Mouse (Mus musculus) kidney, adult 18-20 months (tissue): ENCODE data around the gene Alk.

ENCODE experiments used
- DNase-seq: peaks from one replicate; pipeline ENCODE4 v3.0.0; 2021

Alk gene

DNA sequence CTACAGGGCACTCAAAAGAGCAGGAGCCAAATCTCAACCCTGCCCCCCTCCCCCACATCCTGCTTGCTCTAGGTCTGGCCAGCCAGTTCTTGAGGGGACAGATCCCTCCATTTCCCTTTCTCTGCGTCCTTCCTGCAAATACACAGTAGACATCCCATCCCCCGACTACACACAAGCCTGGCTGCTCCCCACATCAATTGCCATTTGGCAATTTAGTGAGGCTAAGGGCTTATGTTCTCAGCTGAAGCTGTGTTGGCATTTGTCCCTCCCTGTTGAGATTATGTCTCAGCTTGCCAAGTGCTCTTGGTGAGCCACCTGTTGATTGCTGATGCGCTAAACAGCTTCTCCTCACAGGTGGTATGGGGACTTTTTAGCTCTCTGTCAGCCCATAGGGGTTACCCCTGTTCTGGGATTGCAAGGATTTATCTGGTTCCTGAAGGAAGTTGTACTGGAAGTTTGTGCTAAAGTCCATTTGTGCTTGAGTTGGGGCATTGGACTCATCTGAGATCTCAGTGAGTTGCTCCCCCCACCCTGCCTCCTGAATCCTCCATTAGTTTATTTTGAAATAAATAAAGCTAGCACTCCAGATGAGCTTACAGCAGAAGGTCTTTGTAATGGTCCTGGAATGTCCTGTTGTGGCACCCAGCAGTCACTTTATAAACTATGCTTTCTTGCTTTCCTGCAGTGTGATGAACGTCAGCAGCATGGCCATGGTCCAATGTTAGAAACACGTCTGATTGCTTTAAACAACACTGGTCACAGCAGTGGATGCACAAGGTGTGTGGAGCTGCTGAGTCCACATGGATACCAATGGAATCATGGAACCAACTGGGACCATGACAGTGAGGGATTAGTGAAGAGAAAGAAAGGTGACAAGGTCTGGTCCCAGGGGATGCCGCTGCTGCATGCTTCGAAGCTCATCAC, 353.7 kb downstream of the Alk start:
- no peak for DNase-seq

DNA sequence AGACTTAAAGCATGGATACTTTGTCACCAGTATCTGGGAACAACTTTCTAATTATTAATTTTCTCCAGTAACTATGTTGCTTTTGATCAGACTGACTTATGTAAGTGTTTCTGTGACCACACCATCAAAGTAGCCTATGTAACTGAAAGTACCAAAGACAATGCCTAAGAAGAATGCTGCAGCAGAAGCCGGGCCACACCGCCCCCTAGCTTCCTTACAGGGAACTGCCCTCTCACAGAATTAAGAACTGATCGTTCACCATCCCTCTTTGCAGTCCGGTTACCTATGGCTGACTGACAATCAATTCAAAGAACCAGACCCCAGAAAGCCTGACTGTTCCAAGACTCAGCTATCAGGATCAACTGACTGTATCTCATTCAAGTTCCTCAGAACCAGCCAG, 362.4 kb downstream of the Alk start:
- DNase-seq, result peak; percentile 61

DNA sequence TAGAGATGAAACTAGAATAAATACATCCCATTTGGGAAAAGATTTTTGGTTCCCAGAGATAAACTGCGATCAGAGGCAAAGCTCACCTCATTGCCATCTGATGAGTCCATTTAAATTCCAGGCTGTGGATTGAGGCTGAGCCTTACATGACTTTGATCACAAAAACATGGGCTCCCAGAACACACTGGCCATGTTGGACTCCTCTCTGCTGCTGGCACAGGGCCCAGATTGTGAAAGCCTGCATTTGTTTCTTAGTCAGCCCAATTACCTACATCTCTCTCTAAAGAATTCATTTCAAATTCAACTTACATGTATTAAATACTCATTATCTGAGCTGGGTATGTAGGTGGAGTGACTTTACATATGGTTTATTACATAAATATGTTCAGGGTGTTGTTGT, 367.1 kb downstream of the Alk start:
- no peak for DNase-seq

DNA sequence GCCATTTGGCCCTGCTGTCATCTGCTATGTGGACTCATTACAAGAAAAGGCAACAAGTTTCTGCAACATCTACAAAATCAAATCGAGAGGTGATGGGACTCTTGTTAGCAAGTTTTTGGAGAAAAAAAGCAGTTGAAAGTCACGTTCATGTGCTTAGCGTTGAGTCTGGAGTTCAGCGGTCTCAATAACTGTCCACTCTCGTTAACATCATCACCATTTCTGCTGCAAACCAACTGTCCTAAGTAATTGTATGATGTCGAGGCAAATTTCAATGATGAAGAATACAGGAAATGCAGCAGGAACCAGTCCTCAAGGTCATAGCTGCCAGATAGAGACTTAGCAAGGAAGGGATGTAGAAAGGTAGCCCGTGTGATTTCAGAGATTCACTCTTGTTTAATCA, 373.5 kb downstream of the Alk start:
- DNase-seq, result no peak

DNA sequence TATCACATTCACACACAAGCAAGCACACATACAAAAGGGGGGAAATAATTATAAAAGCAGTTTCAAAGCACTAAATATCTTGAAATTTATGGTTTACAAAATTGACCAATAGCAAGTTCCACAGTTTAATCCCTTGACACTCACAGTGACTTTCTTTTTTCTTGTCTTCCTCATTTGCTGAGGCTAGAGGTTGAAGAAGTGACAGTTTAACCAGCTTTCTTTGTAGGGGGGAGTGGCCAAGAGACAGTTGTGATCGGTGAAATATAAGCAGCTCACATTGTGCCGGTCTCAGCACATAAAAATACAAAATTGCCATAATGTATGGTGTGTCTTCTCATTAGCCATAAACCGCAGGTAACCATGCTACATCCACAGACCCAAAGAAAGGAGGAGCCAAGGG, 385.6 kb downstream of the Alk start:
- no peak for DNase-seq

DNA sequence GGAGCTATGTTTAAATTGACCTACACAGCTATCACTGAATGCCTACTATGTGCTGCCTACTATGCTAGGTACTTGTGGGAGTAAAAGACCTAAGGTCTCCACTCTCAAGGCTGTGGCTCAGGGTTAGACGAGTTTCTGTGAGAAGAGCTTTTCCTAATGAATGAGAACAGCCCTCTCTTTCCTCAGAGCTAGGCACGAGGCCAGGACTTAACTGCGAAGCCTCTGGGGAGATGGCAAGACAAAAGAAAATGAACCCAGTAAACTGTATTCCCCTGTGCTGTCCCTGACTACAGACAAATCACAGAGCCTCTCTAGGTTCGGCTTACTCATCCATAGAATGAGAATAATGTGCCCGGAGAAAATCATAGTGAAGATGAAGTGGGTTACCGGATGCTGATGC, 406.9 kb downstream of the Alk start:
- DNase-seq, result no peak

DNA sequence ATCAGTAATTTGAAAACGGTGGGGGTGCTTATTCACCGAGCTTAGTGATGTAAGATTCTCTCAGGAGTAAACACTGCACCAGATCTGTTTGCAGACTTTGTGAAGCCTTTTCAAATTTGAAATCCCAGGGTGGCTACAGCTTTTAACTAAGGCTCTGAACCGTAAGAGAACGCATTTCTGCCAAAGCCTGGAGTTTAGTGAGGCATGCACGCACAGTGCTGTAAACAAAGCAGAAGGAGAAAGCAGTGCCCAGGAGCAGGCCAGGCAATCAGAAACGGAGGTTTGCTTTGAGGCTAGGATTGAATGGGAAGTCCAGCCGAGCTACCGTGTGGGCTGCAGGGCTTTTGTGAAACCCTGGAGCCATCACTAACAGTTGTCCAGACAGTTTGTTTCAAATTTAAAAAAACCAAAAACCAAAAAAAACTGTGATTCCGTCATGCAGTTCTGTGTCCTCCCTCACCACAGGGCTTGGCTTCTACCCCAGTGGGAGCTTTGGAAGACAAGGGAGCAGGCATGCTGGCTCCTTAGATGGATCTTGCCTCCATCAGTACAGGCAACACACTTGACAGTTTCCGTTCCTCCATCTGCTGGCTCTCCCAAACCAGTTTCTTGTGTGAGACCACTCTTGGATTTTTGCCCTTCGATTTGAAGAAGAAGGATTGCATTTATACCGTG, 409.3 kb downstream of the Alk start:
- DNase-seq, result no peak

DNA sequence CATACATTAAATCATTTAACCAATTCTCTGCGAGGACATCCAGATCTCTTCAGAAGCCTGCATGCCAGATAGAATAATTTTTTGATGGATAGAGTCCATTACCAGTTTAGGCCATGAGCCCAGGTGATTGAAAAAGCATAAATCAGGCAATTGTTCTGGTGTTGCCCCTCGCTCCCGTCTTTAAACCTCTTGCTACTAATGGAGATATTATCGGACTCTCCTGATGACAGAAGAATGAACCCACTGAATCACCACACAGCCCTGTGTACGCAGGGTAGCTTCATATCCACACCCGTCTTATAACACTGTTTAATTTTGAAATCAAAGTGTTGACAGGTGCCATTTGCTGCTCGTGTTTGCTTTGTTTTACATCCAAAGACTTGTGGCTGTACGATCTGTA, 413.9 kb downstream of the Alk start:
- no peak for DNase-seq

DNA sequence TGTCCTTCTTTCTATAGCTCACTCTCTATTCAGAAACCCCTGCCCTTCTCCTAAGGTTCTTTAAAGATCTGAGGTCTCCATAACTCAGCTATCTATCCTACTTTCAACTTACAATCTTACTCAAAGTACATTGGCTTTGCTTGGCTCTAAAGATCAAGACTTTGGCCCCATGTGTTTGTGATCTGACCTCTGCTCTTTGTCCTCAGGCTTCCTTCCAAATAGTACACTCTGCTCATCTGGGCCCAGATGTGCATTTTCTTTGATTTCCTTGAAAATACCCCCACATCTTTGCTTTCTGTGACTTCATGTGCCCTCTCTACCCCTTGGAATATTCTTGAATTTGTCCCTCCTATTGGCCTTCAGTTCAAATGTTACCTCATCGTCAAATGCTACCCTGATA, 417.4 kb downstream of the Alk start:
- DNase-seq, result peak; percentile 31

DNA sequence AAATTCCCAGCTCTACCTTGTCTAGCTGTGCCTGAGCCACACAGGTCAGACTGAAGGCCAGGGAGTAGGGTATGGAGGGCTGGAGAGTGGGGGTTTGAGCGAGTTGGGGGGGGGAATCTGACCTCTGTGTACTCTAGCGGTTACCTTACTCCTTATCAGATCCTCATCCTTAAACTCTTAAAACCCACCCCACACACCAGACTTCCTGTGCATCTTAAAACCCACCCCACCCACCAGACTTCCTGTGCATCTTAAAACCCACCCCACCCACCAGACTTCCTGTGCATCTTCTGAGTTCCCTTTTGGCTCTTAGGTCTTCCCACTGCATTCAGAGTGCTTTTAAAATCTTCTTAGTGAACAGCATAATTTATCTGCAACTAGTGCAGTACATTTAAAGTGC, 422.0 kb downstream of the Alk start:
- no peak for DNase-seq

DNA sequence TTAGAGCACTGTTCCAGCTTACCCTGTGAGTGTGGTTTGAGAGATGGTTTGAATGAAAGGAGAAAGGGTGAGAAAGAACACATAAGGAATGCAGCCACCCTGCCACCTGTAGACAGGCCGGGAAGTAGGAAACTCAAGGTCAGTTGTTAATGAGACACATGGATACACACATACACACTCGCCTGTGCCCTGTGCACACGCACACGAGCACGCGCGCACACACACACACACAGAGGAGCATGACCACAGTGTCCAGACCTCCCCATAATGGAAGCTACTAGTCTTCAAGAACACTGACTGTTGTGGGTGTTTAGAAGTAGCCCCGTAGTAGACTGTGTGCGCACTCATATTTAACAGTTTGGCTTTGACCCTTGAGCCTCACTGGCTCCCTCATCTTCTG, 424.2 kb downstream of the Alk start:
- DNase-seq, result no peak

DNA sequence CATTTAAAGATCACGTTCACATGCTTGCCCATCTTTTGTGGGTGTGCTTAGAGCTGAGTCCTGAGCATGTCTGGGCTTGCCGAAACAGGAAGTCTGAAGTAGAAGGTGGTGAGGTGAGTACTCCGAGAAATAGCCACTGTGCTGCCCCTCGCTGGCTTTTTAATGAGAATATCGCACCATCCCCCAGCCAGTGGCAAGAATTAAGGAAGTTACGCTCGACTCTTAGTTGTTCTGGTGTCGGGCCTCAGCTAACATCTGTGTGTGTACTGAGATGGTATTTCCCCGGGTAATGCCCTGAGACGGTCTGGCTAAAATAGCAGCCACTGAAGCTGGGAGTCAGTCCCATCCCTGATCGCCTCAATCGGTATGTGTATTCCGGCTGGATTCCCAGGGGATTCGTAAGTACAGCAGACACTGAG, 424.7 kb downstream of the Alk start:
- no peak for DNase-seq

DNA sequence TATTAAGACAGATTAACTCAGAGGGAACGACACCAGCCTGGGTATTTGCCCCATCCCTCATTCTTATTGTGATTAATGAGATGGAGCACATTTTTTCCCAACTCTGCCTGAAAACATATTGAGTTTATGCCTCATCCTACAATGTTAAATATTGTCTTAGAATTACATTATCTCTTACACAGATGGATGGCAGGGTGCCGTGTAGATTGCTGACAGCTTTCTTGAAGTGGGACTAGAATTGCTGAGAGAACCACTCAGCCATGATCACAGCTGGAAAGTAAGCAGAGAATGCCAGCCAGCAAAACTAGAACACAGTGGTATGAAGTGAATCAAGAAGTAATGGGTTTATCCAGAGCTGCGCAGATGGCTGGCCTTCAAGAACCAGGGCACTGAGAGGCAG, 430.6 kb downstream of the Alk start:
- no peak for DNase-seq

DNA sequence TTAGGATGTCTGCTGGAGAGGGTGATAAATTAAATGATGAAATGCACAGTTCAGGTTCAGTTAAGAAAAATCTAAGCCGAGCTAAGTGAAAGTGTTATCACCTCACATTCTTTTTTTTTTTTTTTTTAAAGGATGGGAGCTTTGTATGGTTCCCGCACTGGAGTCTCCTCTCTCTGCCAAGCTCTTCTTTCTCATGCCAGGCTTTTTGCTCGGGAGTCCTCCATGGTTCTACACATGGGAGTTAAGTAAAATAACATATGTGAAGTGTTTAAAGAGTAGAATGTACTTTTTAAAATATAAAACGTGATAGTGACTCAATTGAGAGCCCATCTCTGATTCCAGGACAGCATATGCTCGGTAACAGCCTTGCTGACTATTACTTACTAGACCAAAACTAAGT, 436.3 kb downstream of the Alk start:
- no peak for DNase-seq

DNA sequence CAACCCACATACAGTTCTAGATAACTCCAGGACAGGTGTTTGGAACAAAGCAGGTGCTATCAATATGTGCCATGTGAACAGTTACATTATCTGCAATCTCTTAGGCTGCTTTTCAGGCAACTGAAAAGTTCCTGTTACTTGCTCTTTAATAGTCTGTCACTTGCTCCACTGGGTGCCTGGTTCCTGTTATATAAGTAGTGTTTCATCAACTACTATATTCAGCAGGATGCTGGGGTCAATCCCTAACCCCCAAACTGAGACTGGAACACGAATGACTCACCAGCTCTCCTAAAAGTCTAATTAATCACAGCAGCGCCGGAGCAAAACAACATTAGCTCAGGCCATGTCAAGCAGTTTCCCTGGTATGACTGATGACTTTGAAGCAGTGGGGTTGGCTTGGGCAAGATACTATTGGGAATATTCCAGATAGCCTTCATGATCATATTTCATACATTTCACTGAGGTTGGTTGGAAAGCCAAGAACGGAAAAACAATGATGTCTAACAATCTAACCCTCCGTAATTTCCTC, 445.5 kb downstream of the Alk start:
- DNase-seq, result no peak

DNA sequence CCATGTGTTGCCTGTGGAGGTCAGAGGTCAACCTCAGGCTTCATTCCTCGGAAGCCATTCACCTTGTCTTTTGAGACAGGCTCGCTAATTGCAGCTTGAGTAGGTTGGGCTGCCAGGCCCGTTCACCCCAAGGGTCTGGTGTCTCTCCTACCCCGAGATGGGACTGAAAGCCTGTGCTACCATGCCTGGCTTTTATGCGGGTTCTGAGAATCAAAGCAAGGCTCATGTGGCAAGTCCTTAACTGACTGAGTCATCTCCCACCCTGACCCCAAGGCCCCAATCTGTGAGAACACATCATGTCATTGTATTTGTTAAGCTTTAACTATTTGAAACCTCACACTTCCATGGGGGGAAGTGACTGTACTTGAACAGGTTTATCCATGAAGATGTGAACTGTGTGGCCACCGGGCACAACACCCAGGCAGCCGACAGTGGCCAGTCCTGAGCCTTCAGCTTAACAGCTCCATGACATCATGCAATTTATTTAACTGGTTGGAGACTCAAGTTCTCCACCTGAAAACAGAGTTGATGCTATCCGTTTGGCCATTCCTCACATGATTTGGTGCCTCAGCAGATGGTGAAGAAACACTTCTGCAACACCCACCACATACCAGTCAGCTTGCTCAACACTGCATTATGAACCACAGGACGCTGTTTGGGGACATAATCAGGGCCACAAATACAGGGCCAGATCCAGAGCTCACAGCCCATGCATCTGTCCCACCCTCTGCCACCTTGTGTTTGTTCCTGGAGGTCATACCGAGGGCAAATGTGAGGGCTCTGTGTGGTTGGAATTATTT, 446.4 kb downstream of the Alk start:
- DNase-seq, result no peak

DNA sequence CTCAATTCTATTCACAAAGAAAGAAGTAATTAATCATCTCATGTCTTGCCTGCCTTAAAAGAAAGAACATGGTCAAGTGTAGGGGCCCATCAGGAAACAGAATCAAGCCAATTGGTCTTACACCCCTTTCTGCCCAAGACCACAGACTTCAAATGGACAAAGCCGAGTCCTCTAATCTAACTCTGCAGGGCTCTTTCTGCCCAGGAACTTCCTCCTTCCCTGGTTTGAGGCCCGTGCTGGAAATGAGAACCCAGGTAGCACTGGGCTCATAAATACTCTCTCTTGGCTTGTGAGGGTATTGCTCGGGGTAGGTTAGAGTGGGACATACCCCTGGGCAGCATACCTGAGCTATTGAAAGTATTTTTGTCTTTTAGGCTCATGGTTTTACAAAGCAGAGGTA, 451.4 kb downstream of the Alk start:
- DNase-seq, result no peak

DNA sequence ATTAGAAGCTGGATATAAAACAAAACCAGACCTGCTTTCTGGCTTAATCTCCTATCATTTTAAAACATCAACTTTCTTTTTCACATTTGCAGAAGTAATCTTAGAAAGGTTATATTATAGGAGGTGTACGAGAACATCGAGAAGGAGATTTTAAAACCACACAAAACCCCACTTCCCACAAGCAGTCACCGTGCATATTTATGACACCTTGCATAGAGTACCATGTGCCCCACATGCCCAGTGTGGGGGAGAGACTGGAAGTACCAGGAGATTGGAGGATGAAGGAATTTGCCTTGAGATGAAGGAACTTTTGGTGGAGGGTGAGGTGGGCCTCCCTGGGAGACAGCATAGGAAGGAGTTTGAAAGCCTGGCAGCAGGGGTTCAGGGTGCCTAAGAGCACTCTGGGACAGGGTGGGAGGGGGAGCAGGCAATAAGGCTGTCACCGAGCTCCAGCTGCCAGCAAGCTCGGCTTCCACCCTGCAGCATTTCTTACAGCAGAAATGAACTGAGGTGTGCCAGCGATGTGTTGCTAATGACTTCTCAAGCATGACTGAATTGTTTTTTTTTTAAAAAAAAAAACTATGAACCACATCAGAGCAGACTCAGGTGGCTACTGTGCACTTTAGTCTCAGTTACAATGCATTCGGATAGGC, 459.4 kb downstream of the Alk start:
- no peak for DNase-seq

DNA sequence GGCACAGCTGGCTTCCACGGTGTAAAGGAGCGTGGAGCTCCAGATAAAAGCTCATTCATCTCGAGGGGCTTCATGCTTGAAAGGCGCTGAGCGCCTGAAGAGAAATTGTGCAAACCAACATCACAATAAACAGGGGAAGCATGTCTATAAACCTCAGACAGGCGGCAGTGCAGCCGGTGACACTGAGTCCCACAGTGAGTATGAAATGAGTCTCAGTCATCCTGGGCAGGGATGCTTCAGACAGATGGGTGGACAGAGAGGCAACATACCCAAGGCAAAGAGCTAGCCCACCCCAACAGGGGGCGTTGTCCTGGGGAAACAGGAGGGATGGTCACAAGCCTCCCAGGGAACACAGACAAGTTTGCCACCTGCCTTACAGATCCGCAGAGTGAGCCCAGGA, 460.0 kb downstream of the Alk start:
- DNase-seq, result no peak

DNA sequence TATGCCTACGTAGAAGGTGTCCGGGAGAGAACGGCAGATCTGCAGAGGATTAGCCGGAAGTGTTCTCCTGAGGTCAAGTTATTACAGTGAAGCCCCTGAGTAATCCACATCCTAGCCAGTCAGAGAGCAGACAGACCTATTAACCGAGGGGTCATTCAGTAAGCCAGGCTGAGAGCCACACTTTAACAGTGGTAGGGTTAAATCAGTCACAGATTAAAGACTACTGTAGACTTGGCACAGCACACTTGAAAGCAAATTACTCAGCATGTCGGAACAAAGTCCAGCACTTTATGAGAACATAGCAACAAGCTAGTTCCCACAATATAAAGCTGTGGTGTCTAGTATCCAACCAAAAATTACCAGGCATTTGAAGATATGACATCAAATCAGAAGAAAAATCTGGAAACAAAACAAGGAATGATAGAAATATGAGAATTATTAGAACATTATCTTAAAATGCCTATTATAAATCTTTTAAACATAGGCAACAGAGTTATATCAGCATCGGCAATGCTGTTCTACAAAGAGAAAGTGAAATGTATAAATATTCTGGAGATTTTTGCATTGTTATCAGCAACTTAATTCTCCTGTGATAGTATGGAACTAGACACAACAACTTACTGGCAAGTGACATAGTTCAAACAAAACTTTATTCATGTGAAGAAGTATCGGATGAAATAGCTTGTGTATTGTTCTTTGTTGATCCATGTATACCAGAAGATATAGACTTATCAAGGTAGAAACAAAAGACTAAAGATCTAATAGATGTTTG, 472.1 kb downstream of the Alk start:
- peak; percentile 46 for DNase-seq

DNA sequence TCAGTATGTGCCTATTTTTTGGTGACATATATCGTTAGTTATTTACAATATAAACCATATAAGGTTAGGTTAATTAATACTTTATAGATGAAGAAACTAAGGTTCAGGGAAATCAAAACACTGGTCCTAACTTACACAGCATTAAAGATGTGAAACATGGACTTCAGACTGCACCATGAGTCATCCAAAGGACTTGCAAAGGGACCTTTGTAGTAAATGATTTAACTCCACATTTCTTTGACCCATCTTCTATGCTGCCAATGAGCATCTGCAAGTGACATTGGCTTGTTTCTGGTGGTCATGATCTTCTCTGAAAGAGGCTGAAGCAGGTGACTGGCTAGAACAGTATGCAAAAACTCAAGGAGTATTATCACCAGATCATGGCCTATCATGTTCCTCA, 482.8 kb downstream of the Alk start:
- DNase-seq, result no peak

DNA sequence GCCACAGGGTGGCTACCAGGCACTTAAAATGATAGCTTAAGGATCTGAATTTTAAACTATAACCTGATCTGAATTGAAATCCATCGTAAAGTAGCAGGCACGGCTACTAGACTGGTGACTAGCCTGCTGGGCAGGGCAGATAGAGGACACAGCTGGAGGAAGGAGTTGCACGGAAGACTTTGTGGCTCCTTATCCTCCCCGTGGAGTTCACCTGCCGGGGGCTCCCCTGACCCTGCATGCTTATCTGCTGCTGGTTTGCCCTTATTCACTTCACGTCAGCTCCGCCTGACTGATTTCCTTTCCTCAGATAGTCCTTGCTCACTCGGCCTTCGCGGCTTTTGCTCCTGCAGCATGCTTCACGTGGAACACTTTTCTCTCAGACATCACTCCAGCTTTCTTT, 484.1 kb downstream of the Alk start:
- no peak for DNase-seq
